Mouse (Mus musculus): ENCODE measurements around the gene Tent4b. TPM values are rescaled to one million over a fixed set of nuclear protein-coding genes. Genes with fewer than 3 reads are reported as not detected.

Gene Tent4b
- total RNA-seq, 2 experiments from 2014 or later, result 30.2 to 31.4 TPM

- DNase-seq (ENCODE audit: low spot score in 2 of 2), result no peak
Measured at GRCm38 (mm10) chr8:88299907-88300603, 101.0 kb downstream of the Tent4b start.

- DNase-seq (ENCODE audit: low spot score in 2 of 2), result no peak
Measured at GRCm38 (mm10) chr8:88301589-88302437, 102.8 kb downstream of the Tent4b start.

GRCm38 (mm10) chr8:88305814-88306213, 106.8 kb downstream of the Tent4b start:
- no peak for DNase-seq (ENCODE audit: low spot score in 2 of 2)

- DNase-seq (ENCODE audit: low spot score in 2 of 2), result no peak
Measured at GRCm38 (mm10) chr8:88306511-88306910, 107.5 kb downstream of the Tent4b start.

- no peak for DNase-seq (ENCODE audit: low spot score in 2 of 2)
Measured at GRCm38 (mm10) chr8:88307736-88308135, 108.7 kb downstream of the Tent4b start.

Other genes starting within 250 kb of the Tent4b start
- gene Zfp423, start 239.6 kb upstream of the Tent4b start, total RNA-seq (2021), result 10 to 100 TPM; 13.2 to 27.1 TPM
- 10 to 100 TPM; 33.3 to 35.7 TPM for gene Cnep1r1, start 80.4 kb upstream of the Tent4b start, total RNA-seq (2021)
- 10 to 100 TPM; 29.5 to 36.5 TPM for gene Heatr3, start 61.4 kb upstream of the Tent4b start, total RNA-seq (2021)
- 10 to 100 TPM in 1 of 2 experiments, 1 to 10 TPM in 1; 5.7 to 11.4 TPM for gene Adcy7, start 73.2 kb downstream of the Tent4b start, total RNA-seq (2021)
- gene Brd7, start 163.0 kb downstream of the Tent4b start, total RNA-seq (2021), result 10 to 100 TPM; 56.0 to 67.1 TPM

All from adrenal gland, adult 18-20 months (tissue).